In genomic region chr8:106335196-106335595, GRCm38 (mm10) we compare ENCODE assay signal across 10 mouse cellular contexts. TPM values are rescaled to one million over a fixed set of nuclear protein-coding genes. Genes with fewer than 3 reads are reported as not detected.
DNase-seq lines count a peak whose midpoint lies in the region; ATAC-seq and TF ChIP-seq lines count a peak whose summit lies in the region.
"Had no signal": no experiment of that assay in that cellular context is flagged by ENCODE, and none has a peak within 500 bp of the region (broad histone marks: within the 10 kb centered on the region; RNA-seq: fewer than 3 reads in every experiment).

No protein-coding gene starts in this region.

- peak overlapping the region; percentile 58 for H3K4me2 ChIP-seq in hindbrain, embryonic 16.5 days (ENCODE audit: low read length)
- H3K4me2 ChIP-seq: heart, embryonic 13.5 days; limb, embryonic 13.5 days had no signal

- intact Hi-C loops in heart, adult 2 months (cut with DNase I): loop anchor here (2.0 to 10.0 kb wide), 2 partner anchors 68 to 190 kb away; no protein-coding TSS in a partner anchor

- peak; percentile 59 for TF ChIP-seq CTCF in heart, adult 2 months (IDR thresholded peaks at IDR 0.05)

- no peak overlapping the region for H3K9ac ChIP-seq in heart, adult 2 months (ENCODE audit: low read depth, low read length)
- H3K9ac ChIP-seq in hindbrain, embryonic 16.5 days (ENCODE audit: low read depth, low read length): no peak overlapping the region
- H3K9ac ChIP-seq: heart, embryonic 13.5 days; limb, embryonic 13.5 days had no signal

- no peaks in the 10 kb centered on the region; the same call in 1 of the 2 replicates for H3K4me1 ChIP-seq in heart, adult 2 months (ENCODE audit: control insufficient read depth, insufficient read depth, low read length)
- H3K4me1 ChIP-seq in hindbrain, embryonic 16.5 days (ENCODE audit: control insufficient read depth, insufficient read depth, low read depth, low read length): peaks cover 17% of the 10 kb centered on the region

- no peaks in the 10 kb centered on the region for H3K9me3 ChIP-seq in hindbrain, embryonic 16.5 days (ENCODE audit: control insufficient read depth, low read length)
- H3K9me3 ChIP-seq: heart, embryonic 13.5 days; limb, embryonic 13.5 days had no signal

- no peak for DNase-seq in heart, adult 2 months
- DNase-seq in heart, adult 9 months (ENCODE audit: low spot score in 2 of 2): no peak
- DNase-seq in urinary bladder, postnatal 14 days (ENCODE audit: low spot score): peak; percentile 9
- DNase-seq in urinary bladder, postnatal 10 days (ENCODE audit: low spot score): no peak
- DNase-seq in thymus, postnatal 25 days: no peak
- no peak for DNase-seq in ovary, postnatal 10 days (ENCODE audit: low spot score)
- DNase-seq in urinary bladder, adult 18-20 months (ENCODE audit: low spot score in 2 of 2): no peak

- no peak overlapping the region for H3K27ac ChIP-seq in heart, adult 2 months
- H3K27ac ChIP-seq in hindbrain, embryonic 16.5 days (ENCODE audit: low read depth, low read length): no peak overlapping the region
- H3K27ac ChIP-seq: heart, embryonic 13.5 days; limb, embryonic 13.5 days had no signal

- peaks cover 3% of the 10 kb centered on the region for H3K27me3 ChIP-seq in heart, adult 2 months (ENCODE audit: control insufficient read depth, insufficient read depth, low read length)
- H3K27me3 ChIP-seq in hindbrain, embryonic 16.5 days (replicated peaks; ENCODE audit: control insufficient read depth, insufficient read depth, low read length): no peaks in the 10 kb centered on the region

- WGBS in heart, adult 2 months: 49% methylated on average over 4 of the region's 4 CpGs
- WGBS in hindbrain, embryonic 16.5 days: 57% methylated on average over 4 of the region's 4 CpGs

- no peak overlapping the region for H3K4me3 ChIP-seq in heart, adult 2 months
- peak overlapping the region; percentile 63 for H3K4me3 ChIP-seq in hindbrain, embryonic 16.5 days (ENCODE audit: low read length)
- H3K4me3 ChIP-seq: heart, embryonic 13.5 days; limb, embryonic 13.5 days had no signal

- TF ChIP-seq POLR2A in heart, adult 2 months (IDR thresholded peaks at IDR 0.05; ENCODE audit: insufficient read depth, low read depth, low read length): no peak

- H3K36me3 ChIP-seq in heart, adult 2 months (ENCODE audit: control insufficient read depth, insufficient read depth, low read length): no peaks in the 10 kb centered on the region
- H3K36me3 ChIP-seq in hindbrain, embryonic 16.5 days (ENCODE audit: control insufficient read depth, insufficient read depth, low read length): no peaks in the 10 kb centered on the region
- H3K36me3 ChIP-seq: heart, embryonic 13.5 days; limb, embryonic 13.5 days had no signal

- no peak for TF ChIP-seq EP300 in heart, adult 2 months (IDR thresholded peaks at IDR 0.05; ENCODE audit: insufficient read depth, low read depth, low read length)

- no peak for ATAC-seq in hindbrain, embryonic 16.5 days

- no peaks in the 10 kb centered on the region for H3K79me2 ChIP-seq in heart, adult 2 months (replicated peaks; ENCODE audit: control insufficient read depth, insufficient read depth, low read length)

RNA-seq across cellular contexts. Expression of gene Smpd3, which starts 2.6 kb away (rescaled TPM):
- total RNA-seq in heart, adult 2 months (2021): 1 to 10 TPM; 3.1 TPM
- 2.1 and 2.4 TPM in 2 replicates for polyA plus RNA-seq in heart, adult 2 months (2012; rRNA removed)
- 55.0 and 63.4 TPM in 2 replicates for polyA plus RNA-seq in hindbrain, embryonic 16.5 days (2015; fragmentation: Nextera tagmentation; extraction: Ambion mirVana)

Comparison
In these comparisons a context has a peak if more than half of its experiments do, and no peak if none do; other contexts are left out.
1. RNA of gene Smpd3, which starts 2.6 kb away (polyA plus RNA-seq): 55.0 to 63.4 TPM in hindbrain, embryonic 16.5 days; 2.1 to 2.4 TPM in heart, adult 2 months; every median in the first group is over 10 times any median in the second.